Mouse (Mus musculus) heart, embryonic 13.5 days (tissue): Measurements from ENCODE around the gene Rwdd4a. TPM values are rescaled to one million over a fixed set of nuclear protein-coding genes. Genes with fewer than 3 reads are reported as not detected.

Source experiments
- ATAC-seq: fragments of 200-750 bp; cut with Nextera tagmentation; 2 replicates; pipeline ENCODE4 v1.8.0; 2017; ENCODE audit warnings: moderate TSS enrichment; ENCODE audit not compliant: insufficient number of reproducible peaks, low FRiP score, low TSS enrichment; ENCODE audit errors: extremely low read depth
- H3K27ac ChIP-seq: fragments of 300-500 bp; sonication (generic); replicated peaks from 2 replicates; pipeline ENCODE4 v1.5.1; 2015; ENCODE audit warnings: moderate library complexity, mild to moderate bottlenecking, inconsistent platforms
- H3K27me3 ChIP-seq: fragments of 300-500 bp; sonication (generic); replicated peaks from 2 replicates; pipeline ENCODE4 v1.6.1; 2015; ENCODE audit warnings: mild to moderate bottlenecking, inconsistent platforms
- H3K36me3 ChIP-seq: fragments of 300-500 bp; sonication (generic); 2 replicates; pipeline ENCODE4 v1.6.1; 2015; ENCODE audit warnings: mild to moderate bottlenecking, inconsistent platforms
- H3K4me1 ChIP-seq: fragments of 300-500 bp; sonication (generic); 2 replicates; pipeline ENCODE4 v1.6.1; 2015; ENCODE audit warnings: inconsistent platforms
- H3K4me2 ChIP-seq: fragments of 300-500 bp; sonication (generic); 2 replicates; pipeline ENCODE4 v1.6.1; 2015; ENCODE audit warnings: inconsistent platforms, mild to moderate bottlenecking, moderate library complexity
- H3K4me3 ChIP-seq: fragments of 300-500 bp; sonication (generic); 2 replicates; pipeline ENCODE4 v1.5.1; 2015; ENCODE audit warnings: moderate library complexity, mild to moderate bottlenecking, inconsistent platforms
- H3K9ac ChIP-seq: fragments of 300-500 bp; sonication (generic); 2 replicates; pipeline ENCODE4 v1.6.1; 2015; ENCODE audit warnings: inconsistent platforms, mild to moderate bottlenecking, moderate library complexity
- H3K9me3 ChIP-seq: fragments of 300-500 bp; sonication (generic); 2 replicates; pipeline ENCODE4 v1.6.1; 2016; ENCODE audit warnings: inconsistent platforms
- WGBS: fragments of 180-500 bp; shearing (Covaris S2); methylation state at CpG from one replicate; pipeline ENCODE4 v1.1.7; 2015; ENCODE audit warnings: mixed read lengths; 5-methylcytosine and 5-hydroxymethylcytosine counted together
- microRNA-seq: library from miRNA; unstranded; fragments of <30 nt; microRNA quantifications from one replicate; pipeline ENCODE4, GENCODE M21; 2016
- polyA plus RNA-seq: library from polyadenylated mRNA; unstranded; fragments of >200 nt; fragmentation: Nextera tagmentation; extraction: Ambion mirVana; gene quantifications from 2 replicates; pipeline ENCODE4 v1.2.1, GENCODE M21; 2015

The Rwdd4a gene
- polyA plus RNA-seq, 1 experiment from 2014 or later = 28.0 TPM

- WGBS = 89% methylated on average over 5 of the region's 5 CpGs
- no peak for ATAC-seq
- Histone ChIP-seq H3K4me1 (peaks cover 5% of the 10 kb centered on the region), H3K4me3 (no peak overlapping the region), H3K9me3 (peaks cover 5% of the 10 kb centered on the region; the same call in 1 of the 2 replicates), H3K27ac (no peak overlapping the region), H3K27me3 (no peaks in the 10 kb centered on the region), H3K9ac (no peak overlapping the region), H3K36me3 (no peaks in the 10 kb centered on the region), H3K4me2 (no peak overlapping the region)
Measured at GRCm38 (mm10) chr8:47588616-47589015, 55.2 kb downstream of the Rwdd4a start.

- no peak for ATAC-seq
- Histone ChIP-seq H3K36me3 (no peaks in the 10 kb centered on the region), H3K4me2 (no peak overlapping the region), H3K4me3 (no peak overlapping the region), H3K4me1 (no peaks in the 10 kb centered on the region; the same call in 1 of the 2 replicates), H3K9me3 (peaks cover 5% of the 10 kb centered on the region; the same call in 1 of the 2 replicates), H3K27me3 (no peaks in the 10 kb centered on the region), H3K9ac (no peak overlapping the region), H3K27ac (no peak overlapping the region)
- WGBS = 78% methylated on average over 10 of the region's 10 CpGs
Measured at GRCm38 (mm10) chr8:47590400-47590799, 56.9 kb downstream of the Rwdd4a start.

GRCm38 (mm10) chr8:47600664-47601063, 67.2 kb downstream of the Rwdd4a start:
- no peaks in the 10 kb centered on the region for H3K9me3 ChIP-seq
- no peak overlapping the region for H3K4me2 ChIP-seq
- peaks cover 8% of the 10 kb centered on the region for H3K4me1 ChIP-seq
- H3K36me3 ChIP-seq = no peaks in the 10 kb centered on the region
- 76% methylated on average over 8 of the region's 8 CpGs for WGBS
- H3K27me3 ChIP-seq = no peaks in the 10 kb centered on the region
- H3K4me3 ChIP-seq = no peak overlapping the region
- no peak for ATAC-seq
- no peak overlapping the region for H3K27ac ChIP-seq
- H3K9ac ChIP-seq = no peak overlapping the region

Small RNA genes lying within 50 kb of the gene (microRNA-seq; reads per million reads assigned to microRNA genes)
- gene Gm27409 = not detected

Other genes starting within 250 kb of the Rwdd4a start
- 7.2 and 8.9 TPM in 2 replicates for gene Stox2, start 87.3 kb upstream of the Rwdd4a start, polyA plus RNA-seq
- gene Trappc11, start 194 bp upstream of the Rwdd4a start, polyA plus RNA-seq = 18.1 and 19.1 TPM in 2 replicates
- 7.2 and 7.4 TPM in 2 replicates for gene Ing2, start 141.9 kb downstream of the Rwdd4a start, polyA plus RNA-seq
- gene Cdkn2aip, start 180.3 kb downstream of the Rwdd4a start, polyA plus RNA-seq = 15.9 and 16.9 TPM in 2 replicates